Mouse (Mus musculus) layer of hippocampus, adult 2 months (tissue): ENCODE measurements at regions not wholly inside any gene's neighbourhood (a gene's known extent, or its start where the extent isn't known, plus 50 kb on each side); places are given as distances from the start of the nearest gene placed in this dataset.

Source experiments
- DNase-seq, 2 experiments: peaks; one replicate each; pipeline ENCODE4 v3.0.0; 2022; ENCODE audit warnings: low spot score in 2 of 2
- H3K27ac ChIP-seq: fragments of 200-600 bp; 2 replicates; pipeline ENCODE4 v1.8.1; 2022
- H3K4me3 ChIP-seq: fragments of 200-600 bp; 2 replicates; pipeline ENCODE4 v1.8.1; 2022; ENCODE audit warnings: mild to moderate bottlenecking
- CTCF ChIP-seq: fragments of 200-600 bp; conservative IDR thresholded peaks from 2 replicates; pipeline ENCODE4 v1.8.1; 2022; ENCODE audit warnings: antibody characterized with exemption, mild to moderate bottlenecking, moderate library complexity

DNA sequence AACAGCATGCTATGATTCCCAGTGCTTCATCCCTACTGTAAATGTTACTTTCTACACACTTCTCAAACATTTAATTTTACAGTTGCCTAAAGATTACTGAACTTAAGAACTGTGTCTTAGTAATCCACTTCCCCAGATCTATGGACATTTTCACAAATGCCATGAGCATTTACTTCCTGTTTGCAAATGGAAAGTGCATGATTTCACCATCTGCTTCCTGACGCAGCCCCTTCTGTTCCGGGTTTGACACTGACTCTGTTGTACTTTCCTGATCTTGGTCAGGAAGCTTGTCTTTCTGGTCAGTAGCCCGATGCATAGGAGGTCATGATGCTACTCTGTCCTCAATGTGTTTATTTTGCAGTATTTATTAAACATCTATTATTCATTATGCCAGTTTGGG, 493.5 kb downstream of the Htr1b start:
- no peak for DNase-seq
- H3K4me3 ChIP-seq, result no peak overlapping the region
- no peak for TF ChIP-seq CTCF
- H3K27ac ChIP-seq, result no peak overlapping the region

DNA sequence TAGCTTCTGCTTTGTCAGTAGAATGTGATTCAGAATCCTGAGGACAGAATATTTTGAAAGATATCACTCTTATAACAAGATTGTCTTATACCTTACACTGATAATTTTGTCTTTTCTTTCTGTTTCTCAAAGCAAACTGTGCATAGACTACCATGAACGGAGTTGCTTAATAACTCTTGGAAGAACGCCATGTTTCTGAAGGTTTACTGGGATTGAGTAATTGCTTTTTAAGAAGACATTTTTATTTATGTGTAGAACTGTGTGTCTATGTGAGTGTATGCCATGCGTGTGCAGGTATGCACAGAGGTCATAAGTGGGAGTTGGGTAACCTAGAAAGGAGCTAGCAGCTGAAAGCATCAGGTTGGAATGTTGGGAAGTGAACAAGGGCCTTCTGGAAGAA, 497.3 kb downstream of the Htr1b start:
- DNase-seq, result no peak
- H3K4me3 ChIP-seq, result no peak overlapping the region

DNA sequence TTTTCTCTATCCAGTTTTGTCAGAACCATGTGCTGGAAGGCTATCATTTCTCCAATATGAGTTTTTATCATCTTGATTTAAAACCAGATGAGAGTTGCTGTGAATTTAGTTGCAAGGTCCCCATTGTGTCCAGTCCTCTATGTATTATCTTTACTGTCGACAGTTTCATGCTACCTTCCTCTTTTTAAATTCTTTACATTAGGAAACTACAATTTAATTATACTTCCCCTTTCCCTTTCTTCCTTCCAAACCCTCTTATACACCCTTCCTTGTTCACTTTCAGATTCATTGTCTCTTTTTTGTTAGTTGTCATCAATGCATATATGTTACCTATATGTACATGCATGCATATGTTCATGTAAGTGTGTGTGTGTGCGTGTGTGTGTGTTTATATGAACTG, 520.6 kb downstream of the Htr1b start:
- no peak for TF ChIP-seq CTCF
- DNase-seq, result no peak

More for the DNA sequence above, 497.3 kb downstream of the Htr1b start:
- H3K27ac ChIP-seq, result no peak overlapping the region
- TF ChIP-seq CTCF, result no peak

DNA sequence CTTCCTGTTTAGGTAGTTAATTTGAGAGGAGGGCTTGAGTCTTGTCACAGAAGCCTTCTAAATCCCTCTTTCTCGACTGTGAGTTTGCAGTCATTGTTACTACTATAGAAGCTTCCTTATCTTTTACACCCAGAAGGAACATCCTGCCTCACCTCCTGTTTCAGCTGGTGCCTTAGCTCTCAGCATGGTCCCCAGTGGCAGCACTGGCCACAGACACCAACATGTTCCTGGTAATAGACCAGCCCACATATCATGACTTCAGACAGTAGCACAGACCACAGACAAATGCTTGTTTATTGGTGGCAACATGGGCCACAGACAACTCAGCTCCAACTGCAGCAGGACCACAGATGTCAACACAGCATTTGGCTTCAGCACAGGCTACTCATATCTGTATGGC, 560.4 kb downstream of the Htr1b start:
- TF ChIP-seq CTCF, result no peak
- no peak overlapping the region for H3K4me3 ChIP-seq
- no peak overlapping the region for H3K27ac ChIP-seq
- no peak for DNase-seq

More for the DNA sequence above, 520.6 kb downstream of the Htr1b start:
- Histone ChIP-seq H3K4me3 (no peak overlapping the region), H3K27ac (no peak overlapping the region)

DNA sequence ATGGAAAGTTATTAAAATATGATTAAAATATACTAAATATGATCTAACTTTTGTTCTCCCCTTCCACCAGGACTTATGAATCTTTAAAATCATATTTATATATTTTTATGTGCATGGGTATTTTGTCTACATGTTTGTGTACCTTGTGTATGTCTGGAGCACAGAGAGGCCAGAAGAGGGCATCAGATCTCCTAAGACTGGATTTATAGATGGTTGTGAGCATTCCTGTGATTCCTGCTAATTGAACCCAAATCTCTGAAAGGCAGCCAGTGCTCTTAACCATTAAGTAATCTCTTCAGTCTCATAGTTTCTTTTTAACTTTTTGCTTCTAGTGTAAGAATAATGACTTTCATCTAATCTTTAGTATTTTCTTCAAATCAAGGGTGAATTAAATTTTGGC, 577.2 kb upstream of the Impg1 start:
- no peak for DNase-seq
- no peak overlapping the region for H3K27ac ChIP-seq
- no peak overlapping the region for H3K4me3 ChIP-seq
- peak; percentile 41 for TF ChIP-seq CTCF

DNA sequence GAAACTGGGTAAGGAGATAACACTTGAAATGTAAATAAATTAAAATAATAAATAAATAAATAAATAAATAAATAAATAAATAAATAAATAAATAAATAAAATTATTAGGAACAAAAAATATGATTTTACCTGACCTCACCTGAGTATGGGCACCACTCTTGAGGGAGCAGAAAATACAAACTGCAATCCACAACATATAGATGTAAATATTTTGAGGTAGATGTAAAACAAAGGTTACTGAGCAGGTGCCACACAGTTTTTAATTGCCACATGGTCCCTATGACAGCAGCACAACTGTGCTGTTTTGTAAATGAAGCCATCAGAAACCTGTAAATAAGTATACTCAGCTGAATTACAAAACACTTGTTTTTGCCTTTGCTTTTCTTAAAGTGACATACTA, 576.7 kb upstream of the Impg1 start:
- H3K27ac ChIP-seq, result no peak overlapping the region
- no peak for DNase-seq

More for the DNA sequence above, 576.7 kb upstream of the Impg1 start:
- no peak for TF ChIP-seq CTCF
- H3K4me3 ChIP-seq, result no peak overlapping the region
